9 mouse cellular contexts compared by ENCODE assay signal in the genomic region with DNA sequence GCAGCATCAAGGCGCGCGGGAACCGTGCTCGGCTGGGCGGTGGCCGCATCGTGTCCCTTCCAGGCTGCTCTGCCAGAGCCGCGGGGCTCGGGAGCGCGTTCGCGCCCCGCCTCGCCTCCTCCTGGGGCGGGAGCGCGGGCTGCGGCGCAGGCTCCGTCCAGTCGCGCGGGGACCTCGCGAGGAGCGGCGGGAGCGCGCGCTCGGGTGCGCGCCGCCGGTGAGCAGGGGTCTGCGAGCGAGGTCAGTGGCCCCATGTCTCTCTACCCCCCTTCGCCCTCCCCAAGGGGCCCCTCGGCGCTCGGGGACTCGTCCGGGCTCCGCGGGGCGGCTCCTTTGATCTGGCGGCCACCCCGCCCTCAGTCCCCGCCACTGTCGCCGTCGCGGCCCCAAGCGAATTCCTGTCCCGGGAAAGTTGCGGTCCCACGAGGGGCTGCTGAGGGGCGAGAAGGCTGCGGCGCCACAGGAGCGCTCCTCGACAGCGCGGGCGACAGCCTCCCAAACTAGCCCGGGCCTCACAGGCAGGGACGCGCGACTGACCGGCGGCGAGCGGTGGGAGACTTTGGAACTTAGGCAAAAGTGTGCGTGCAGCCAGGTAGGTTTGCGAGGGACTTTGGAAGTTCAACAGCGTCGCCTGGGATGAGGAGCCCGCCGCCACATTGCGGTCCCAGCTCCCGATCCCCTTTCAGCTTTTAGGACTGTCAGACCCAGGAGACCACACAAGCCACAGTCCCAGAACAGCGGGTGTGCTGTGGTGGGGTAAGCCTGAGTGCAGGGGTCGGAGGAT. TPM values are rescaled to one million over a fixed set of nuclear protein-coding genes. Genes with fewer than 3 reads are reported as not detected.
DNase-seq lines count a peak whose midpoint lies in the region; ATAC-seq and TF ChIP-seq lines count a peak whose summit lies in the region.
"Had no signal": no experiment of that assay in that cellular context is flagged by ENCODE, and none has a peak within 500 bp of the region (broad histone marks: within the 10 kb centered on the region; RNA-seq: fewer than 3 reads in every experiment).

A gene (minus strand): TSS at position 49 of the 784 bp plus-strand sequence.

- WGBS in hindbrain, embryonic 13.5 days = 1% methylated on average over 63 of the region's 86 CpGs
- WGBS in liver, adult 2 months = under 1% methylated on average over 86 of the region's 86 CpGs
- under 1% methylated on average over 69 of the region's 86 CpGs for WGBS in midbrain, embryonic 16.5 days

- H3K9ac ChIP-seq in hindbrain, embryonic 13.5 days = peak within 1 kb of the TSS; percentile 79
- peak within 1 kb of the TSS; percentile 88 for H3K9ac ChIP-seq in liver, adult 2 months (ENCODE audit: low read depth, low read length)
- H3K9ac ChIP-seq in midbrain, embryonic 16.5 days (ENCODE audit: low read depth, low read length) = peak within 1 kb of the TSS; percentile 60

- H3K27ac ChIP-seq in embryonic fibroblast, embryonic 13.5 days (ENCODE audit: insufficient read depth, low read length) = no peak within 1 kb of the TSS
- no peak within 1 kb of the TSS for H3K27ac ChIP-seq in hindbrain, embryonic 13.5 days
- H3K27ac ChIP-seq in liver, adult 2 months (replicated peaks; ENCODE audit: insufficient read depth, low read depth, low read length) = no peak within 1 kb of the TSS
- no peak within 1 kb of the TSS for H3K27ac ChIP-seq in midbrain, embryonic 16.5 days (ENCODE audit: low read length)

- no peak for TF ChIP-seq CTCF in embryonic fibroblast, embryonic 13.5 days (IDR thresholded peaks at IDR 0.05; ENCODE audit: borderline replicate concordance, insufficient read depth, low read length)
- TF ChIP-seq CTCF in liver, adult 2 months (IDR thresholded peaks at IDR 0.05; ENCODE audit: low read depth, low read length) = no peak

- 0 out of 2 replicates have a peak, but pooled peaks have one; percentile 15 for TF ChIP-seq POLR2A in embryonic fibroblast, embryonic 13.5 days (IDR thresholded peaks at IDR 0.05; ENCODE audit: low read depth, low read length)
- TF ChIP-seq POLR2A in liver, adult 2 months (IDR thresholded peaks at IDR 0.05; ENCODE audit: extremely low read depth, insufficient read depth, low read length) = no peak

- peak within 1 kb of the TSS; percentile 50 for H3K4me3 ChIP-seq in embryonic fibroblast, embryonic 13.5 days (ENCODE audit: insufficient read depth, low read length)
- H3K4me3 ChIP-seq in hindbrain, embryonic 13.5 days = peak within 1 kb of the TSS; percentile 72
- H3K4me3 ChIP-seq in liver, adult 2 months (ENCODE audit: insufficient read depth, low read depth, low read length) = peak within 1 kb of the TSS; percentile 83
- peak within 1 kb of the TSS; percentile 80 for H3K4me3 ChIP-seq in midbrain, embryonic 16.5 days (ENCODE audit: low read depth, low read length)

- no peaks in the 10 kb centered on the region for H3K4me1 ChIP-seq in embryonic fibroblast, embryonic 13.5 days (ENCODE audit: control insufficient read depth, insufficient read depth, low read length)
- H3K4me1 ChIP-seq in hindbrain, embryonic 13.5 days (replicated peaks) = peaks cover 16% of the 10 kb centered on the region
- peaks cover 7% of the 10 kb centered on the region; the same call in 1 of the 2 replicates for H3K4me1 ChIP-seq in liver, adult 2 months (ENCODE audit: control insufficient read depth, insufficient read depth, low read length)
- H3K4me1 ChIP-seq in midbrain, embryonic 16.5 days (ENCODE audit: control insufficient read depth, insufficient read depth, low read length) = peaks cover 9% of the 10 kb centered on the region; the same call in 1 of the 2 replicates

- DNase-seq in cerebellum, adult 11-12 months = peak; percentile 29
- DNase-seq in cerebellum, adult 11 months = no peak
- DNase-seq in NIH3T3 (ENCODE audit: low read depth) = peak; percentile 23
- peak; percentile 47 for DNase-seq in liver, adult 2 months (ENCODE audit: extremely low read depth, low read depth, low spot score)

- H3K27me3 ChIP-seq in hindbrain, embryonic 13.5 days = peaks cover 41% of the 10 kb centered on the region
- peaks cover 6% of the 10 kb centered on the region; the same call in 1 of the 2 replicates for H3K27me3 ChIP-seq in liver, adult 2 months (ENCODE audit: control insufficient read depth, insufficient read depth, low read length)
- H3K27me3 ChIP-seq in midbrain, embryonic 16.5 days (ENCODE audit: control insufficient read depth, insufficient read depth, low read depth, low read length) = peaks cover 14% of the 10 kb centered on the region; the same call in 1 of the 2 replicates

- no peaks in the 10 kb centered on the region for H3K36me3 ChIP-seq in hindbrain, embryonic 13.5 days
- H3K36me3 ChIP-seq in liver, adult 2 months (ENCODE audit: control insufficient read depth, insufficient read depth, low read length) = no peaks in the 10 kb centered on the region
- no peaks in the 10 kb centered on the region for H3K36me3 ChIP-seq in midbrain, embryonic 16.5 days (ENCODE audit: control insufficient read depth, insufficient read depth, low read length)

- peak within 1 kb of the TSS; percentile 97 for H3K4me2 ChIP-seq in hindbrain, embryonic 13.5 days
- peak within 1 kb of the TSS; percentile 79 for H3K4me2 ChIP-seq in midbrain, embryonic 16.5 days (ENCODE audit: low read length)

- H3K9me3 ChIP-seq in hindbrain, embryonic 13.5 days = no peaks in the 10 kb centered on the region
- H3K9me3 ChIP-seq in midbrain, embryonic 16.5 days (replicated peaks; ENCODE audit: control insufficient read depth, low read length, poor library complexity, severe bottlenecking) = no peaks in the 10 kb centered on the region

- peak; percentile 76 for ATAC-seq in hindbrain, embryonic 13.5 days (ENCODE audit: low FRiP score)
- ATAC-seq in midbrain, embryonic 16.5 days = peak; percentile 84
- ATAC-seq in activated CD4-positive, CD25-positive, alpha-beta regulatory T cell, adult 4 months = no peak

- no peaks in the 10 kb centered on the region for H3K79me2 ChIP-seq in liver, adult 2 months (ENCODE audit: control insufficient read depth, insufficient read depth, low read length)

RNA-seq across cellular contexts. Expression of the gene that starts here (rescaled TPM):
- polyA plus RNA-seq in embryonic fibroblast, embryonic 13.5 days (2011; ENCODE audit: insufficient read length, low read depth, missing spikeins) = 0.21 and 0.23 TPM in 2 replicates
- 1.1 and 1.2 TPM in 2 replicates for polyA plus RNA-seq in hindbrain, embryonic 13.5 days (2015; fragmentation: Nextera tagmentation; extraction: Ambion mirVana)
- total RNA-seq in liver, adult 2 months (2014; rRNA removed) = 0.18 and 0.27 TPM in 2 replicates
- polyA plus RNA-seq in liver, adult 2 months (2012; rRNA removed) = 0.28 and 0.60 TPM in 2 replicates
- polyA plus RNA-seq in midbrain, embryonic 16.5 days (2015; fragmentation: Nextera tagmentation; extraction: Ambion mirVana) = 2.1 and 2.2 TPM in 2 replicates
- polyA plus RNA-seq in activated CD4-positive, CD25-positive, alpha-beta regulatory T cell, adult 4 months (2017; shearing (Covaris generic)) = not detected
- total RNA-seq: heart, postnatal 36 days had no signal

Comparison
In these comparisons a context has a peak if more than half of its experiments do, and no peak if none do; other contexts are left out.
1. Peak in DNase-seq, H3K4me3 ChIP-seq and H3K9ac ChIP-seq in liver, adult 2 months; RNA of the gene not detected or under 1 TPM.